Mouse (Mus musculus) neural tube, embryonic 14.5 days (tissue): ENCODE measurements around the gene Ube2h. TPM values are rescaled to one million over a fixed set of nuclear protein-coding genes. Genes with fewer than 3 reads are reported as not detected.

Experiments used
- ATAC-seq: fragments of 200-750 bp; cut with Nextera tagmentation; 2 replicates; pipeline ENCODE4 v1.8.0; 2017; ENCODE audit warnings: low read depth, mild to moderate bottlenecking, moderate TSS enrichment, moderate library complexity
- H3K27ac ChIP-seq: fragments of 300-500 bp; sonication (generic); 2 replicates; pipeline ENCODE4 v1.5.1; 2014; ENCODE audit warnings: low read depth, mild to moderate bottlenecking, control low read depth, low read length, moderate library complexity, mixed read lengths
- H3K27me3 ChIP-seq: fragments of 300-500 bp; sonication (generic); 2 replicates; pipeline ENCODE4 v1.6.1; 2014; ENCODE audit warnings: low read length; ENCODE audit not compliant: control insufficient read depth, insufficient read depth
- H3K36me3 ChIP-seq: fragments of 300-500 bp; sonication (generic); 2 replicates; pipeline ENCODE4 v1.6.1; 2014; ENCODE audit warnings: low read length, mixed read lengths; ENCODE audit not compliant: control insufficient read depth, insufficient read depth
- H3K4me1 ChIP-seq: fragments of 300-500 bp; sonication (generic); 2 replicates; pipeline ENCODE4 v1.6.1; 2014; ENCODE audit warnings: low read length; ENCODE audit not compliant: control insufficient read depth, insufficient read depth
- H3K4me2 ChIP-seq: fragments of 300-500 bp; sonication (generic); 2 replicates; pipeline ENCODE4 v1.6.1; 2014; ENCODE audit warnings: mild to moderate bottlenecking, low read depth, low read length, control low read depth
- H3K4me3 ChIP-seq: fragments of 300-500 bp; sonication (generic); 2 replicates; pipeline ENCODE4 v1.5.1; 2014; ENCODE audit warnings: low read depth, low read length, control low read depth, mixed read lengths
- H3K9ac ChIP-seq: fragments of 300-500 bp; sonication (generic); replicated peaks from 2 replicates; pipeline ENCODE4 v1.6.1; 2014; ENCODE audit warnings: low read depth, mild to moderate bottlenecking, control low read depth, low read length, mixed read lengths
- H3K9me3 ChIP-seq: fragments of 300-500 bp; sonication (generic); 2 replicates; pipeline ENCODE4 v1.6.1; 2016; ENCODE audit warnings: low read length; ENCODE audit not compliant: control insufficient read depth
- WGBS: fragments of 180-500 bp; shearing (Covaris S2); extraction: QIAGEN DNeasy Blood & Tissue Kit; methylation state at CpG from one replicate; pipeline ENCODE4 v1.1.7; 2014; 5-methylcytosine and 5-hydroxymethylcytosine counted together
- polyA plus RNA-seq: library from polyadenylated mRNA; unstranded; fragments of >200 nt; fragmentation: Nextera tagmentation; extraction: Ambion mirVana; gene quantifications from 2 replicates; pipeline ENCODE4 v1.2.1, GENCODE M21; 2014

Ube2h gene
- polyA plus RNA-seq, 1 experiment from 2014 or later: 79.3 TPM

DNA sequence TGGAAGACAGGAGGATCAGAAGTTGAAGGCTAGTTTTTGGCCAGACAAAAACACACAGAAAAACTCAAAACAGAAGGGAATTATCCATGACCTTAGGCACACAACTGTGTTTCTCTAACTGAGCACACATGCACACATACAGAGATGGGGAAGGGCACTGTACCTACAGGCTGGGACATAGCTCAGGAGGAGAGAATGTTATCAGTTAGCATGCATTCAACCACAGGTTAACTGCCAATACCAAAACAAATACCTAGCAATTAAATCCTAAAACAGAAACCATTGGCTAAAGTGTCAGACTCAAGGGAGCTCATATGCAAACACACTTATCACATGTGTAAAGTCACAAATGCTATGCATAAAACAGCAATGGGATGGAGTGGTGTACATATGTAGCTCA is 20.2 kb downstream of the Ube2h start:
- H3K36me3 ChIP-seq: peaks cover 14% of the 10 kb centered on the region; the same call in 1 of the 2 replicates
- no peak for ATAC-seq

GRCm38 (mm10) chr6:30282361-30282760 is 22.0 kb downstream of the Ube2h start:
- Histone ChIP-seq H3K4me1 (no peaks in the 10 kb centered on the region), H3K27me3 (no peaks in the 10 kb centered on the region), H3K4me2 (no peak overlapping the region), H3K27ac (no peak overlapping the region), H3K36me3 (peaks cover 23% of the 10 kb centered on the region; the same call in 1 of the 2 replicates), H3K9me3 (no peaks in the 10 kb centered on the region), H3K9ac (no peak overlapping the region), H3K4me3 (no peak overlapping the region)
- no peak for ATAC-seq
- 98% methylated on average over 2 of the region's 2 CpGs for WGBS

More for the DNA sequence above, 20.2 kb downstream of the Ube2h start:
- Histone ChIP-seq H3K27me3 (no peaks in the 10 kb centered on the region), H3K4me3 (no peak overlapping the region), H3K9me3 (no peaks in the 10 kb centered on the region), H3K27ac (no peak overlapping the region), H3K9ac (no peak overlapping the region), H3K4me1 (no peaks in the 10 kb centered on the region), H3K4me2 (no peak overlapping the region)

GRCm38 (mm10) chr6:30278374-30278773 is 26.0 kb downstream of the Ube2h start:
- H3K27me3 ChIP-seq: no peaks in the 10 kb centered on the region
- no peak overlapping the region for H3K4me2 ChIP-seq
- WGBS: 75% methylated on average over 1 of the region's 1 CpGs
- no peak overlapping the region for H3K27ac ChIP-seq
- no peak overlapping the region for H3K9ac ChIP-seq
- peaks cover 20% of the 10 kb centered on the region; the same call in 1 of the 2 replicates for H3K36me3 ChIP-seq
- no peaks in the 10 kb centered on the region for H3K4me1 ChIP-seq
- ATAC-seq: no peak
- H3K4me3 ChIP-seq: no peak overlapping the region
- no peaks in the 10 kb centered on the region for H3K9me3 ChIP-seq

DNA sequence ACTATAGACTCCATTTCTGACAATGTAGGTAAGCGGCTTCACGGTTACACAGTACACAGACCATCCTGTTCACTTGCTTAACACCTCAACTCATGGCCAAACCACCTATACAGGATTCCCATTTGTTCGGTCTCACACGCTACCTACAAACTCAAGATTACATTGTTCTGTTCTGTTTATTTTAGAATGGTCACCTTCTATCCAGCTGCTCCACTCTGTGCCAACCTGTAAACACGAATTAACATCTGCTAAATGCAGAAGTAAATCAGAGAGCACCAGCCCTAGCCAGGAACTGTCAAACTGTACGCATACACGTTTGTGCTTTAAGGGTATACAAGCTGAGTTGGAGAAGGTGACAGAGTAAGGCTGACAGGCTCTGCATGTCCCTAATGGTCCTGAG is 27.5 kb downstream of the Ube2h start:
- 92% methylated on average over 7 of the region's 7 CpGs for WGBS
- H3K36me3 ChIP-seq: peaks cover 15% of the 10 kb centered on the region; the same call in 1 of the 2 replicates

GRCm38 (mm10) chr6:30276375-30276774 is 28.0 kb downstream of the Ube2h start:
- no peaks in the 10 kb centered on the region for H3K4me1 ChIP-seq
- no peak overlapping the region for H3K4me2 ChIP-seq
- H3K27me3 ChIP-seq: no peaks in the 10 kb centered on the region
- no peak overlapping the region for H3K4me3 ChIP-seq
- WGBS: 80% methylated on average over 3 of the region's 3 CpGs
- no peaks in the 10 kb centered on the region for H3K9me3 ChIP-seq
- H3K27ac ChIP-seq: no peak overlapping the region
- ATAC-seq: no peak
- no peak overlapping the region for H3K9ac ChIP-seq
- peaks cover 18% of the 10 kb centered on the region; the same call in 1 of the 2 replicates for H3K36me3 ChIP-seq

More for the DNA sequence above, 27.5 kb downstream of the Ube2h start:
- Histone ChIP-seq H3K4me3 (no peak overlapping the region), H3K4me2 (no peak overlapping the region), H3K27ac (no peak overlapping the region), H3K9me3 (no peaks in the 10 kb centered on the region), H3K9ac (no peak overlapping the region), H3K27me3 (no peaks in the 10 kb centered on the region), H3K4me1 (no peaks in the 10 kb centered on the region)
- ATAC-seq: no peak

DNA sequence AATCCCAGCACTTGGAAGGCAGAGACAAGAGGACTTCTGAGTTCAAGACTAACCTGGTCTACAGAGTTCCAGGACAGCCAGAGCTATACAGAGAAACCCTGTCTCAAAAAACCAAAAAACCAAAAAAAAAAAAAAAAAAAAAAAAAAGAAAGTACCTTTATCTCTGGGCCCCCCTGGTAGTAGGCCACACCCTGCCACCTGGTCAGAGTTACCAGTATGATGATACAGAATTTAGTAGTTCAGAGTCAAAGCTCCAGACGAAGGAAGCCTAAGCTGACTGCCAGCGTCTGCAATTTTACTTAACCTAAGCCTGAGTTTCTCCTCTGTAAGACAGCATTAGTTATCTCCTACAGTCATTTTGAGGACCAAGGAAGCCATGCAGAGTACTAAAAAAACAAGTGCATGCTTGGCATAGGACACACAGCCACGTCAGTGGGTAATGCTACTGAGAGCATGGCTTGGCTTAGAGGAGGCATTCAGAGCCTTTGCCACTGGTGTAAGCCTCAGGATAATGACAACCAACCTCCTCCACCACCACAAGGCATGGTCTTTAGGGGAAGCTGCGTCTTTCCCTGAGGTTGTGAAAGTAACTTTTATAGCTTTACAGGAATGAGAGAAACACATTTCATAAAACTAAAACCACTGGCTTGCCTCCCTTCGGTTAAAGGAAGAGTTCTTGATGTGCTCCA is 29.0 kb downstream of the Ube2h start:
- Histone ChIP-seq H3K4me1 (no peaks in the 10 kb centered on the region), H3K9ac (no peak overlapping the region), H3K36me3 (peaks cover 18% of the 10 kb centered on the region; the same call in 1 of the 2 replicates), H3K9me3 (no peaks in the 10 kb centered on the region), H3K4me3 (no peak overlapping the region), H3K4me2 (no peak overlapping the region), H3K27ac (no peak overlapping the region), H3K27me3 (no peaks in the 10 kb centered on the region)
- ATAC-seq: no peak
- 84% methylated on average over 5 of the region's 5 CpGs for WGBS

DNA sequence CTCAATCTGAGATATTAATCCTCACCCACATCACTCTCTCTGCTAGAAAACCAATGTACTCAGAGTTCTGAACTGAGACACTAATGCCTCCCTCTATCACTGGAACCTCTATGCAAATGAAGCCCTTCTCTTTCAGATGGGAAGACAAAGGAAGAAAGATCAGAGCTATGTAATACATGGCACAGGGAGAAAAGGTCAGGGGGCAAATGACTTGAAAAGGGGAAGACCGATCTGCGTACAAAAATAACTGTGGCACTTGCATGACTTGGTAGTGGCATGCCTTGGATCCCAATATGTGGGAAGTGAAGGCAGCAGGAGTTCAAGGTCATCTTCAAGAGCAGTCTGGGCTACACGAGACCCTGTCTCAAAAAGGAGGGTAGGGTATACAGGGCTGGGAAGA is 31.4 kb downstream of the Ube2h start:
- Histone ChIP-seq H3K4me2 (no peak overlapping the region), H3K27me3 (no peaks in the 10 kb centered on the region), H3K9me3 (no peaks in the 10 kb centered on the region), H3K4me3 (no peak overlapping the region), H3K9ac (no peak overlapping the region), H3K4me1 (no peaks in the 10 kb centered on the region), H3K27ac (no peak overlapping the region), H3K36me3 (peaks cover 13% of the 10 kb centered on the region)
- 31% methylated on average over 3 of the region's 3 CpGs for WGBS
- ATAC-seq: no peak

- Histone ChIP-seq H3K27me3 (no peaks in the 10 kb centered on the region), H3K36me3 (peaks cover 15% of the 10 kb centered on the region), H3K4me2 (no peak overlapping the region), H3K4me1 (no peaks in the 10 kb centered on the region), H3K9ac (no peak overlapping the region), H3K27ac (no peak overlapping the region), H3K4me3 (no peak overlapping the region), H3K9me3 (no peaks in the 10 kb centered on the region)
- 59% methylated on average over 11 of the region's 11 CpGs for WGBS
- ATAC-seq: no peak
These were observed 31.9 kb downstream of the Ube2h start for GRCm38 (mm10) chr6:30272338-30272905.

DNA sequence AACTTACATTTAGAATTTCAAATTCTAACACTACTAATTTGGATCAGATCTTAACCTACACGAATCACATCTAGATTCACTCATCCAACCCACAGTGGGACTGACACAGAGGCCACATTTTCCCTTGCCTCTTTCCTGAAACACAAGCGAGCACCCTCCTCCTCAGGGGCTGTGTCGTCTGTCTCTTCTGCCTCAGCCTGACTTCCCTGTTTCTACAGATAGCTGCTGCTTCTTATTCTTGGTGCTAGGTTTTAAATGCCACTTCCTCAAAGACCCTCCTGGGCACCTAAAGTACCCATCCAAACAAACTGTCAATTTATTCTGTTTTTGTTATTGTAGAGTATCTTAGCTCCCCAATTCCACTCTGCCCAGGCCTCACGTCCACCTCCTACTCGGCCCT is 34.5 kb downstream of the Ube2h start:
- ATAC-seq: no peak
- Histone ChIP-seq H3K36me3 (peaks cover 22% of the 10 kb centered on the region), H3K4me2 (no peak overlapping the region), H3K4me3 (no peak overlapping the region), H3K27me3 (no peaks in the 10 kb centered on the region), H3K27ac (no peak overlapping the region), H3K9me3 (no peaks in the 10 kb centered on the region), H3K4me1 (no peaks in the 10 kb centered on the region), H3K9ac (no peak overlapping the region)
- 82% methylated on average over 5 of the region's 5 CpGs for WGBS
